Comparison of ENCODE assay signal across 12 mouse cellular contexts in the genomic region with DNA sequence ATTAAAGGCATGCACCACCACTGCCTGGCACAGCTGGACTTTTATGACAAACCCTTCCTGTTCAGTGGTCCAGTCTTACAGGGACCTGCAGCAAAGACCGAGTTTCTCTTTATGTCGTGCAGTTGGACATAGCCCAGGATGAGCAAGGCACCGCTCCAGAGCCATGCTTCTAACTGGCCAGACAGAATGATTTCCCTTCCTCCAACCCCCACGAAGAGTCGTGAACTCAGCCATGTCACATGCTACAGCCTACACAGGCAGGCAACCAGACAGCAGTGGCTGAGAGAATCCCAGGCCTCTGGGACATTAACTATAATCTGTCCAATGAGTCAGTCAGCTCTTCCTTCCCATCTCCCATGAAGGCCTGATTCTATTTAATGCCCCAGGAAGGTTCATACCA.
DNase-seq lines count a peak whose midpoint lies in the region; ATAC-seq lines count a peak whose summit lies in the region.
"Had no signal": no experiment of that assay in that cellular context is flagged by ENCODE, and none has a peak within 500 bp of the region (broad histone marks: within the 10 kb centered on the region; RNA-seq: fewer than 3 reads in every experiment).

No protein-coding gene starts in this region.

- WGBS in heart, embryonic 11.5 days (ENCODE audit: insufficient replicate concordance): 82% methylated on average over 5 of the region's 5 CpGs

- H3K4me3 ChIP-seq in heart, embryonic 11.5 days (ENCODE audit: low read depth, low read length): no peak overlapping the region
- H3K4me3 ChIP-seq: left cerebral cortex, adult 2 months; limb, embryonic 13.5 days; neural tube, embryonic 15.5 days; stomach, embryonic 15.5 days had no signal

- no peaks in the 10 kb centered on the region for H3K27me3 ChIP-seq in heart, embryonic 11.5 days (ENCODE audit: control insufficient read depth, insufficient read depth, low read length)
- H3K27me3 ChIP-seq: neural tube, embryonic 15.5 days; stomach, embryonic 15.5 days had no signal

- H3K4me2 ChIP-seq in heart, embryonic 11.5 days: no peak overlapping the region
- H3K4me2 ChIP-seq: limb, embryonic 13.5 days; neural tube, embryonic 15.5 days; stomach, embryonic 15.5 days had no signal

- no peak overlapping the region for H3K27ac ChIP-seq in heart, embryonic 11.5 days (ENCODE audit: low read depth, low read length)
- H3K27ac ChIP-seq: left cerebral cortex, adult 2 months; limb, embryonic 13.5 days; neural tube, embryonic 15.5 days had no signal

- peak; percentile 91 for DNase-seq in heart, adult 11 months
- DNase-seq in lung, postnatal 10 days: peak; percentile 43
- DNase-seq in lung, postnatal 36 days: no peak
- peak; percentile 41 for DNase-seq in cerebellum, adult 9-11 months
- DNase-seq in urinary bladder, postnatal 10 days (ENCODE audit: low spot score): no peak
- DNase-seq in ovary, postnatal 14 days (ENCODE audit: low spot score): no peak
- DNase-seq: lung, adult 2 months had no signal

- H3K4me1 ChIP-seq in heart, embryonic 11.5 days (ENCODE audit: control insufficient read depth, insufficient read depth, low read length): peaks cover 13% of the 10 kb centered on the region
- H3K4me1 ChIP-seq: stomach, embryonic 15.5 days had no signal

- no peak overlapping the region for H3K9ac ChIP-seq in heart, embryonic 11.5 days (ENCODE audit: low read depth, low read length)
- H3K9ac ChIP-seq: limb, embryonic 13.5 days; neural tube, embryonic 15.5 days; stomach, embryonic 15.5 days had no signal

- ATAC-seq in heart, embryonic 11.5 days (replicated peaks; ENCODE audit: insufficient number of reproducible peaks, low FRiP score, low TSS enrichment): no peak

- no peaks in the 10 kb centered on the region; the same call in 1 of the 2 replicates for H3K36me3 ChIP-seq in heart, embryonic 11.5 days (ENCODE audit: control insufficient read depth, insufficient read depth, low read length)
- H3K36me3 ChIP-seq: limb, embryonic 13.5 days; neural tube, embryonic 15.5 days; stomach, embryonic 15.5 days had no signal

- no peaks in the 10 kb centered on the region for H3K9me3 ChIP-seq in heart, embryonic 11.5 days (replicated peaks; ENCODE audit: control insufficient read depth, low read length)
- H3K9me3 ChIP-seq: neural tube, embryonic 15.5 days; stomach, embryonic 15.5 days had no signal

Comparison
In these comparisons a context has a peak if more than half of its experiments do, and no peak if none do; other contexts are left out.
1. DNase-seq: peak in heart, adult 11 months (single experiment), lung, postnatal 10 days (single experiment) and cerebellum, adult 9-11 months (single experiment); none in lung, postnatal 36 days (single experiment), urinary bladder, postnatal 10 days (single experiment) and ovary, postnatal 14 days (single experiment).